Mouse (Mus musculus) right cerebral cortex, postnatal 10 days (tissue): ENCODE measurements around the gene Hnrnpab.
"Not testable (repeated sequence)": the region's sequence is repeated elsewhere in the genome, so short reads cannot be mapped to it uniquely, and the experiment has no call there.

Experiments used
- DNase-seq, 2 experiments: peaks; one replicate each; pipeline ENCODE4 v3.0.0; 2021; ENCODE audit warnings: low spot score in 2 of 2

Hnrnpab gene

GRCm38 (mm10) chr11:51635127-51635524, 28.5 kb upstream of the Hnrnpab start:
- DNase-seq: no peak

DNA sequence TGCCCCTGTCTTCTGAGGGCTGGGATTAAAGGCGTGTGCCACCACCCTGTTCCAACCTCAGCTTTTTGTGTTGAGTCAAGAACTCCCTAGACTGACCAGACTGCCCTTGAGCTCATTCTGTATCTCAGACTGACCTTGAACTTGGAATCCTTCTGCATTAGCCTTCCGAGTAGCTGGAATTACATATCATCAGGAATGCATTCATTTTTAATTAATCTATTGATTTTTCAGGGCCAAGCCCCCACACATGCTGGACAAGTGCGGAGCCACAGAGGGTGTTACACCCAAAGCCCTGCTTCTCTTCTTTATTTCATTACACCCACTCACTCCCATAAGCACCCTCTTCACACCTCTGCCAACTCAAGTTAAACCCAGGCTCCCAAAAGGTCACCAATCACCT, 27.1 kb upstream of the Hnrnpab start:
- no peak for DNase-seq

GRCm38 (mm10) chr11:51633200-51633599, 26.6 kb upstream of the Hnrnpab start:
- not testable (repeated sequence) for DNase-seq

GRCm38 (mm10) chr11:51632130-51632753, 25.6 kb upstream of the Hnrnpab start:
- no peak for DNase-seq

DNA sequence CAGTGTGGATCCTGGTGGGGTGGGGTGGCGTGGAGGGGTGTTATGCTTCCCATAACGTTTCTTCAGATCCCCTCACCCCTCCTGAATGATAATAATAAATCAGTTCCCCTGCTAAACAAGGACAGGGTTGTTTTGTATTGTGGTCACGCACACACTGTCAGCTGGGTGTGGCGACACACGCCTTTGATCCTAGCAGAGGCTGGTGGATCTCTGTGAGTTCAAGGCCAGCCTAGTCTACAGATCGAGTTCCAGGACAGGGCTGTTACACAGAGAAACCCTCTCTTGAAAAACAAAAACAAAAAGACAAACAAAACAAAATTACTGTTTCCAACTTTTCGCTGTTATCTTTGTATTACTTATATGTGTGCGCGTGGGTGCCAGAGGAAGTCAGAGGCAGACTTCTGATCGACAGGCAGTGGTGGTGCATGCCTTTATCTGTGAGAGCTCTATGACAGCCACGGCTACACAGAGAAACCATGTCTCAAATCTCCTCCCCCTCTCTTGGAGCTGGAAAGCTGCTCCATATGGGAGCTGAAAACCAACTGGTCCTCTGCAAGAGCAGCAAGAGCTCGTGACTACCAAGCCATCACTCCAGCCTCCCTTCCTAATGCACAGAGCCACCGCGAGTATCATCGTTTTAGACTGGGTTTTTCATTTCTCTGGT, 23.1 kb upstream of the Hnrnpab start:
- peak in 1 of 2 experiments; percentile 66 for DNase-seq

- no peak for DNase-seq
Measured at GRCm38 (mm10) chr11:51627907-51628306, 21.3 kb upstream of the Hnrnpab start.

GRCm38 (mm10) chr11:51627425-51627824, 20.8 kb upstream of the Hnrnpab start:
- no peak for DNase-seq

- DNase-seq: no peak
Measured at GRCm38 (mm10) chr11:51625187-51625820, 18.7 kb upstream of the Hnrnpab start.

- DNase-seq: peak; percentile 71 to 83
Measured at GRCm38 (mm10) chr11:51622971-51623491, 16.4 kb upstream of the Hnrnpab start.

DNA sequence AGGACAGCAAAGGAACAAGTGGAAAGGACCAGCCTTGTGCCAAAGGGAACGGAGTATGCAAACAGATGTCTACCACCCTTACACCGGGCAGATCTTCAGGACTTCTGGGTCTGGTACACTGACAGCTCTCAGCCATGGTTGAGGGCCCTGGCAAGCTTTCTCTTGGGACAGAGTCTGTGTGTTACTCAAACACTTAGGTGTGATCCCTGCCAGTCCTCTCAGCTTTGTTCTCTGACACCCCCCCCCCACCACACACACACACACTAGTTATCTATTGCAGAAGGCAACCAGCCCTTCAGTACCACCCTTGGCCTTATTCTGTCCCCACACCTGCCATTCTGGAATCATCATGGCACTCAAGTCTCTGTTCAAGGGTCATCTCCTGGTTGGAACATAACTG, 15.1 kb upstream of the Hnrnpab start:
- no peak for DNase-seq

- no peak for DNase-seq
Measured at GRCm38 (mm10) chr11:51620084-51620483, 13.4 kb upstream of the Hnrnpab start.

DNA sequence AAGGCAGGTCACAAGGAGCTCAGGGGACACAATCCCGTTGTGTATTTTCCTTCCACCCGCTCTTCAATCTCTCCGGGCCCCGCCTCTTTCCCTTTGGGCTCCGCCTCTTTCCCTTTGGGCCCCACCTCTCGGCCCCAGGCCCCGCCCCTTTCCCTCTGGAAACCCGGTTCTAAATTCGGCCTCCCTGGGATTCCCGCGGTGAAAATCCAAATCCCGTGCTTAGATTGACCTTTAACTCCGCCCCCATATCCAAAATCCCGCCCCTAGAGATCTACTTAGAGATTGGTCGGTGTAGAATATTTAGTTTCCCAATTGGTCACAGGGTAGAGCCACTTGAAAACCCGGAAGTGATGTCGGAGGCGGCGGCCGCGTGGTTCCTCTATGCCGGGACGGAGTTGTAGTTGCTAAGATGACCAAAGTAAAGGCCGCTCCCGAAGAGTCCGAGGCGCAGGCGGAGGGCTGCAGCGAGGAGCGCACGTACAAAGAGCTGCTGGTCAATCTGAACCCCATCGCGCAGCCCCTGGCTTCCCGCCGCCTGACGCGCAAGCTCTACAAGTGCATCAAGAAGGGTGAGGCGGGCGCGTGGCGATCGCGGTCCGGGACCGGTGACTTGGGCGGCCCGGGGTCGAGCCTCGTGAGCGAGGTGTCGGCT, 12.9 kb upstream of the Hnrnpab start, which contains the start of gene Nhp2:
Nhp2 (plus strand) TSS at position 327 of the 652 bp plus-strand sequence.
- DNase-seq: peak; percentile 94 to 97

- no peak for DNase-seq
Measured at GRCm38 (mm10) chr11:51618894-51619408, 12.3 kb upstream of the Hnrnpab start.

DNA sequence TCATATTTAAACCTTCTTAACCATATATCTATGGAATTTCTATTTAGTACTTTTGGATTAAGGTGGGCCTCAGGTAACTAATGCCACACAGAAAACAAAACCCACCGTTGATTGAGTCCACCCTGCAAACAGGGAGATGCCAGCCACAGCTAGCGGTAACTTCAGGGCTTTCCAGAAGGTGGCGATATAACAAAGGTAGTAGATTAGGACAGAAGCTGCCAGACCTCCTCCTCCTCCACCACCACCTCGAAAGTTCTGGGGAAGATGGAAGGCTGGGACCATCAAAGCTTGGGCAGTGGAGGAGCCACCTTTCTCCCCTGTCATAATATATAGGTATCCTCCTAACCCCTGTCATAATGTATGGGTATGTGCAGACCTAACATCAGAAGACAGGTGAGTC, 11.0 kb upstream of the Hnrnpab start:
- DNase-seq: peak; percentile 71 to 79

DNA sequence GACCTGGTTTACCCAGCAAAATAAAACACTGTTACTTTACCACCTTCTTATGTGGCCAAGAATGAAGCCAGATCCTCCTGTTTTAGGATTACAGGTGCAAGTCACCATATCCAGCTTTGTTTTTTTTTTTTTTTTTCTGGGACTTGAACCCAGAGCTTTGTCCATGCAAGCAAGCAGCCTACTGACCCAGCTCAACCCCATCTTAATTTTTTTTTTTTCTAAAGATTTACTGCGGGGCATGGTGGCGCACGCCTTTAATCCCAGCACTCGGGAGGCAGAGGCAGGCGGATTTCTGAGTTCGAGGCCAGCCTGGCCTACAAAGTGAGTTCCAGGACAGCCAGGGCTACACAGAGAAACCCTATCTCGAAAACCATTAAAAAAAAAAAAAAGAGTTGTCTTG, 9.5 kb upstream of the Hnrnpab start:
- not testable (repeated sequence) for DNase-seq

DNA sequence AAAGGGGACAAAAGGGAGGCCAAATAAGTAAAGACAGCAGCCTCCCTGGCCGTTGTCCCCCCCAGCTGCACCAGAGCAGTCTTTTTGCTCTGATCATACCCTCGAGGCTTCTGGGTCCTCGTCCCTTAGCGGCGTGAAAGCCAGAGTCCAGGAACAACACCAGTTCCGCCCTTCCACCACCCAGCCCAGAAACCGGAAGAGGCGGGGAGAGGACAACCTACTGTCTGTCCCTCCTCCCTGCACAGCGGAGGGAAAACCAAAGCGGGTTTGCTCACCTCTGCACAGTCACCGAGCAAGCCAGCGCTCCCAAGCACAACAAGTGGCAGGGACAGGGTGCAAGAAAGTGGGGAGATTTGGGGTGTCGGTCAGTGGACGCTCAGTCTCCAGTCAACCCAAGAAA, 9.0 kb upstream of the Hnrnpab start:
- peak; percentile 58 to 60 for DNase-seq

- DNase-seq: no peak
Measured at GRCm38 (mm10) chr11:51615129-51615528, 8.5 kb upstream of the Hnrnpab start.

DNA sequence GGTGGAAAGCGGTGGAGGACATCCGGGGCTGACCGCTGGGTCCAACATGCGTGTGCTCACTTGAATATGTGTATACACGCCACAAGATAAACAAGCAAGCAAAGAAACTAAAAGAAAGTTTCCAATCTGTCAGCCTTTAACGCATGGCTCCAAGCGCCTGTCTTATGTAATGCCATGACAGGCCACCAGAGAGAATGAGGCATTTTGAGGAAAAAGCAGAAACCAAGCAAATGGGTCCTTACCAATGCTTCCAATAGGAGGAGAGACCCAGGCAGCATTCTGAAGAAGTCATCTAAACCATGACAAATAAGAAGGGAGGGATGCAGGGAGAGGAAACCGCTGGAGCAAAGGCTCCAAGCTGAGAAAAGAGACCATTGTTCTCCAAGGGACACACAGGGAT, 7.6 kb upstream of the Hnrnpab start:
- DNase-seq: no peak

DNA sequence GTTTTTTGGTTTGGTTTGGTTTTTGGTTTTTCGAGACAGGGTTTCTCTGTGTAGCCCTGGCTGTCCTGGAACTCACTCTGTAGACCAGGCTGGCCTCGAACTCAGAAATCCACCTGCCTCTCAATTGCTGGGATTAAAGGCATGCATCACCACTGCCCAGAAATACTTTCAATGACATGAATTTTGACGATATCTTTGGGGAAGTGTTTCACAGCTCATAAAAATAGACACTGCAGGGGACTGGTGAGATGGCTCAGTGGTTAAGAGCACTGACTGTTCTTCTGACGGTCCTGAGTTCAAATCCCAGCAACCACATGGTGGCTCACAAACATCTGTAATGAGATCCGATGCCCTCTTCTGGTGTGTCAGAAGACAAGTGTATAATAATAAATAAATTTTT, 3.3 kb upstream of the Hnrnpab start:
- not testable (repeated sequence) for DNase-seq

DNA sequence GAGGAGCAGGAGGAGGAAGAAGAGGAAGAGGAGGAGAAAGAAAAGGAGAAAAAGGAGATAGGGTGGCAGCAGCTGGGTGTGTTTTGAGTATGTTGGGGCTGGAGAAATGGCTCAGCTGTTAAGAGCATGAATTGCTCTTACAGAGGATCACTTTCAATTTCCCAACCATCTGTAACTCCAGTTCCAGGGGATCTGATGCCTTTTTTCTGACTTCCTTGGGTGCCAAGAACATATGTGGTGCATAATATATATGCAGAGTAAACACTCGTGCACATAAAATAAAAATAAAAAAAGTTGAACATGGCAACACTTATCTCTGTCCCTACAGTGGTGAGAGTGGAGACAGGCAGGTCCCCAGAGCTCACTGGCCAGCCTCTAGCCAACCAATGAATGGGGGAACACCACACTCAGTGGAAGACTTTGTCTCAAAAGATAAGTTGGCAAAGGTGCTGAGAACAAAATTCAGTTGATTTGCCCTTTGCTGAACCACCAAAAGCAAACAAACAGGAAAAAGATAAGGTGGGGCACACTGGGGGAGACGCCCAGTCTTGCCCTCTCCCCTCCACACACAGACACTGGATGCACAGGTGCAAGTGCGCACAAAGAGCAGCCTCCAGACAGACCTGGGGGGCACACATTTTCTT, 2.7 kb upstream of the Hnrnpab start:
- no peak for DNase-seq

DNA sequence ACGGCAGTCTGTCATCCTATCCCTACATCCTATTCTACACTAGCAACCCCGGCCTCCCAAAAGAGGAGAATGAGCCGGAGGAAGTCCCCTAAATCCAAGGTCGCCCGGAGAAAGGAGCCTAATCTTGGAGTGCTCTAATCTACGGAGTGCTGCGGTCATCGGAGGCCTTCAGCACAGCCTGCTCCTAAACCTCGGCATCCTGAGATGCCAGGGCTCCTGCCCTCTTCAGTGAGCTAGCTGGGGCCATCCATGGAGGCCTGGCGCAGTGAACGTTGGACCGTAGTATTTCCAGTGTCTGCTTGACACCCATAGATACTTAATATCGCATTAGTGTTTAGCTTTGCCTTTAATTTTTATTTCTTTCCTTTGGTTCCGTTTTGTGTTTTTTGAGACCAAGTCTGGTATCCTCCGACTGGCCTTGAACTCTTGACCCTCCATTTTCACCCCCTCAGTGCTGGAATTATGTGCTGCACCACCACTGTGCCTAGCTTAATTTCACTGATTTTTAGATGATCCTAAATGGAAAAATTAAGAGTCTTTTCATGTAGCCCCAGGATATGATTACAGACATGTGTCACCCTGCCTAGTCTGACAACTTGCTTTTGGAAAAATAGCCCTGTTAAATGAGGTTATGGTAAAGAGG, 570 bp upstream of the Hnrnpab start:
- DNase-seq: no peak
